Mouse (Mus musculus): ENCODE results near the gene Gm12166.

Gm12166 gene

DNA sequence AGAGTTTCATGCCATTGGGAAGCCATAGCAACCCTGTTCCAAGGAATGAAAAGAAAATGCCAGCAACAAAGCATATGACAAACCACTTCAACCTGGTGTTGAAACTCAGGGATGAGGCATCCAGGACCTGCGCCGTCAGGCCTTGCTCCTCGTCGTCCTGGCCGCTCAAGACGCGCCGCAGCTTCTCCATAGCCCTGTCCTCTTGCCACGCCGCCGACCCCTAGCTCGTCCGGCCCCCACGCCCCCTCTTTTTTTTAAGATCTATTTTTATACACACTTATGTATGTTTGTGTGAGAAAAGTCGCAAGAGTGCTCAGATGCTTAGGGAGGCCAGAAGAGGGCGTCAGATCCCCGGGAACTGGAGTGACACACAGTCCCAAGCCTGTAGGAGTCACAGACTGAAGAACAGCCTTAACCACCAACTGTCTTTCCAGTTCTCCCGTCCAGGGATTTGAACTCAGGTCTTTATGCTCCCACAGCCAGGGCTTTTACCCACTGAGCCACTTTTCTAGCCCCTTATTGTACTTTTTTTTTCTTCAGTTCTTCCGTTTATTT is at the start of gene Gm12166:
Gene Gm12166 (minus strand): TSS at position 217 of the 555 bp plus-strand sequence.
- peak; percentile 74 for DNase-seq

DNA sequence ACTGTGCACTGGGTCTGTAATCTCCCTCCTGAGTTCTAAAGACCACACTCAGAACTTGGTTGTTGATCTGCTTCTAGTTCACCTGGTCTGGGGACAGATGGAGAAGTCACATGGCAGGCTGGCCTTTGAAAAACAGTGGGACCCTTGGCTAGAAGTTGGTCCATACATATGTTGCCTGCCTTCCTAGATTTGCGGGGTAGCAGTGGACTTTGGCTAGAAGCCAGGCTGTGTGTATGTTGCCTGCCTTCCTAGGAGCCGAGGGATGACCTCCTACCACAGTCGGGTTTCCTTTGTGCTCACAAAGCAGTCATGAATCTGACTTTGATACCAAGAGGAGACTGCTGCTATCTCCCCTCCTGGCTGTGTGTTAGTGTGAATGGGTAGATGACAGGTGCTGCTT is 44.9 kb upstream of the Gm12166 start:
- DNase-seq: no peak

GRCm38 (mm10) chr11:46096265-46096649 is 44.1 kb upstream of the Gm12166 start:
- DNase-seq: no peak

- DNase-seq: no peak
Measured at GRCm38 (mm10) chr11:46095477-46096264, 43.5 kb upstream of the Gm12166 start.

DNA sequence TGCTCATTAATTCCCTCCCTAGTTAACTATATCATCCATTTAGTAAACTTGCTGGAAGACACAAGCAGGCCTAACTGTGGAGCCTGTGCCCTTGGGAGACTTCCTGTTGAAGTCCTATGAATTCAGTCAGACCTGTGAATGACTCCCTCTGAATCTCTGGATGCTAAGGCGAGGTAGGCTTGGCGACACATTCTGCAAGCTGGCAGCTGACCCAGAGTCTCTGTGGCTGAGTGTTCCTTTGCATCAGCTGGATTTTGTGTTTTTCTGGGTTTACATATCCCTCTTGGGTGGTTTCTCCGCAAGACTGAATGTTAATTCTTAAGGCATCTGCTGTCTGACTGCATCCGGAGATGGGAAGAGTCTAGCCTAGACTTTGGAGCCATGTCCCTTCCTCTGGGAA is 40.0 kb upstream of the Gm12166 start:
- no peak for DNase-seq

DNA sequence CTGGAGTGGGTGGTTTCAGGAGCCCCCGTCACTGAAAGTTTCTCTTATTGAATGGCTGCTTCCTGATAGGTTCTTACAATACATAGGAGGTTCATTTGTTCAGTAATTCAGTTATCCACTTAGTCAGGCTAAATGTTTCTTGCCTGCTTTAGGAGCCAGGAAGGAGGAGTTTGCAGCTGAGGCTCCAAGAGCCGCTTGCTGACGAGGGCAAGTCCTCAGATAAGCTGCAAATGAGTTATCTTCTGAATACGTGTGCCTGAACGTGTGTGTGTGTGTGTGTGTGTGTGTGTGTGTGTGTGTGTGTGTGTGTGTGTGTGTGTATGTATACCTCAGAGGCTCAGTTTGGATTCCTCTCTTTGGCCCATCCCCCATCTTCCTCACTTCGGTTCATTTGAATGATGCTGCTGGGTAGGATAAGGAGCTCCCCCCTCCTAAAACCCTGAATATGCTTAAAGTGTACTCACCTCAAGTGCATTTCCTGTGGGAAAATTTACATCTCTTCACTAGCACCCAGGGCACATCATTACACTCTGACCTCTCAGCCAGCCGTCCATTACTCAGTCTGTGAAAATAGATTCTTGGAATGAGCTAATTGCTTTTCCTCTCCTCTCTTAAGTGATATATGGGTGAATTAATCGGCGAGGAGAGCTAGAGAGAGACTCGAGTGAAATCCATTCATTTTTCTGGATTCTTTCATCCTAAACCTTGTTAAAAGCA is 39.0 kb upstream of the Gm12166 start:
- peak; percentile 11 for DNase-seq

DNA sequence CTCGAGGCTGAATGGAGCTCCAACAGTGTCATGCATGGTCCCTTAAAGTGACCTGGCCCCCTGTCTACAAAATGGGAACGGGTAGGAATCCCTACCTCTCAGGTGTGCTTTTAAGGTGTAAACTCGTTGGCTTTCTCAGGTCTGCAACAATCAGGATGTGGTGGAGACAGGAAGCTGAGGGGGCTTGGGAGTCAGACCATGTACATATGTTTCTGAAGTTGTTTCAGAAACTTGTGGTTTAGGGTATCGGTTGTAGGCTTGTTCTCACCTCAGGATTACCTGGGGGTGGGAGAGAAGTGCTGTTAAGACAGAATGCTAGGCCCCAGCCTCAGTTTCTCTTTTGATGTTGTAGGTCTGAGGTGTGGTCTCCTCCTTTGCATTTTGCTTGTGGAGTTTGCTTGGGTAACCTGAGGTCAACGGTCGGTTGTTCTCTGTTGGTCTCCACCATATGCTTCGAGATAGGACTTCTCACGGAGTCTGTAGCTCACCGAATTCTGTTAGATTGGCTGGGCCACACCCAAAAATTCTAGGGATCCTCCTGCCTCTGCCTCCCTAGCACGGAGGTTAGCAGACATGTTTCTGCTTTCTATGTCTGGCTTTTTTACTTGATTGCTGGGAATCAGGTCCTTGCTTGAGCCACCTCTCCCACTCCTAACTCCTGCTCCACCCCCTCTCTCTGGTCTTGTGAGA is 38.1 kb upstream of the Gm12166 start:
- no peak for DNase-seq

GRCm38 (mm10) chr11:46089081-46089713 is 37.1 kb upstream of the Gm12166 start:
- DNase-seq: peak; percentile 72

DNA sequence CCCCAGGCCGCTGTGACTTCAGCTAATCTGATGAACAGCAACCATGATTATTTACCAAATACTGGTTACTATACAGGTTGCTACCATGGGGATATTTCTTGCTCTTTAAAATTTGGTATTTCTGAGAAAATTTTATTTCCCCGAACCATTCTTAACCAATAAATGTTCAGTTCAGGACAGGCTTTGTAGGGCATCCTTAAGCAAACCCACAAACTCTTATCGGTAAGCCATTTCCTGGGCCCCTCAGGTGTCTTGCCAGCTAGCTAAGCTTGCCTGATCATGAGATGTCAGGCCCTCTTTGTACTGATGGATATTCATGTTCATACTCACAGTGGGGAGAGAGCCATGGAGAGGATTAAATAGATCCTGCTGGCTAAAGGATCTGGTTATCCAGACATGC is 34.3 kb upstream of the Gm12166 start:
- DNase-seq: no peak

DNA sequence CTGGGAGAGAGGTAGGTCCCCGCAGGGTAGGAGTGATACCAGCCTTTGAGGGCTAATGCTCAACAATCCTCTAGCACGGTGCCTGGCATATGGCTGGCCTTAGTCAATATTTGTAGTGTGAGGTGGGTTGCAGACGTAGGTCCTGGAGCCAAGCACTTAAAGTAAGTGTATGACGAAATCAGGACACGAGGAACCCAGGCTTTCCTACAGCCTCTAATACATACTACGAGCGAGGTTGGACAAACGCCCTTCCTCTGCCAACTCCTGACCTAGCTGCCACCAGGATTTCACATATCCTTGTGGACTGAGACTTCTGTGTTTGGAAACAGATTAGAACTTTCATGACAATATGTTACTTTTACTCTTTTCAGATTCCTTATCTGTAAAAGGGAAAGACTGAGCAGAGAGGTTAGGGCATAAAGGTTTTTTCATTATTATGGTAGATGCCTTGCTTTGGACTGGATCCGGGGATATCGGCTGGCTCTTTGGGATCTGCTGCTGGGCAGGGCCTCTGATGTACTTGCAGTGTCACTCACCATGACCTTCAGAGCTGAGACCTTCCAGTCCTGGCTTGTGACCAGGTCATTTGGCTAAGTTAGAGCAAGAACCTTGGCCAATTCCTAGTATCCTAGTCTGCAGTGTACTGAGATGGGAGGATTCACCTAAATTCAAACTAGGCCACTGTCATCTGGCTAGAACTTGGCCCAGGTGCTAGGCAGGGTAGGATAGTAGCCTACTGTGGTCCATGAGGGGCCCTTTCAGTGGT is 33.5 kb upstream of the Gm12166 start:
- DNase-seq: no peak

GRCm38 (mm10) chr11:46084568-46084967 is 32.4 kb upstream of the Gm12166 start:
- peak; percentile 71 for DNase-seq

GRCm38 (mm10) chr11:46083835-46084444 is 31.8 kb upstream of the Gm12166 start:
- DNase-seq: no peak

- DNase-seq: no peak
Measured at GRCm38 (mm10) chr11:46083405-46083804, 31.3 kb upstream of the Gm12166 start.

DNA sequence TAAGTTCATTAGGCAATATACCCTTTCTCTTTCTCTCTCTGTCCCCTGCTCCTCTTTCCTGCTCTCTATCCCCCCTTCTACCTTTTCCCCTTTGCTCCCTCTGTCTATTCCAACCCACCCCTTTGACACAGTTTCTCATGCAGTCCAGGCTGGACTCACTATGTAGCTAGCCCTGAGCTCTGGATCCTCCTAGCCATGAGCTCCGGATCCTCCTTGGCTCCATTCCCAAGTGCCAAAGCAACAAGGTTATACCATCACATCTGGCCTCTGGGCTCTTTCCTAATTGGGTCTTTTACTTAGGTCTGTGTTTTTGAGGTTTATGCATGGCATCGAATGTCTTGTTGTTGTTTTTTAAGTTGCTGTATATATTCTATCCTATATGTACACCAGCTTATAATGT is 29.0 kb upstream of the Gm12166 start:
- no peak for DNase-seq

- peak; percentile 70 for DNase-seq
Measured at GRCm38 (mm10) chr11:46077732-46078375, 25.7 kb upstream of the Gm12166 start.

DNA sequence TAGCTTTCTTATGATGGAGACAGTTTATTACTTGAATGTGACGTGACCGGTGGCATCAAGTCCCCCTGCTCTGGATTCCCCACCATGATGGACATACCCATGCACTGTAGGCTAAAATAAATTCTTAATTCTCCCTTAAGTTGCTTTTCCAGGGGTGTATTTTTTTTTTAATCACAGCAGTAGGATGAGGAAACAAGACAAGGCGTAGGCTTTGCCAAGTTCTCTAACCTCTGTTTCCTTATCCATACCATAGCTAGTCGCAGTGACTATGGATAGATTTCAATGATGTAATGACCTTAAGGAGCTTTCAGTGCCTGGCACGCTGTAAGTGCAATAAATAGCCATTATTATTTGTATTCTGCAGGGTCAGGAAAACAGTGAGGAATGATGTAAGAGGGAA is 25.2 kb upstream of the Gm12166 start:
- no peak for DNase-seq

DNA sequence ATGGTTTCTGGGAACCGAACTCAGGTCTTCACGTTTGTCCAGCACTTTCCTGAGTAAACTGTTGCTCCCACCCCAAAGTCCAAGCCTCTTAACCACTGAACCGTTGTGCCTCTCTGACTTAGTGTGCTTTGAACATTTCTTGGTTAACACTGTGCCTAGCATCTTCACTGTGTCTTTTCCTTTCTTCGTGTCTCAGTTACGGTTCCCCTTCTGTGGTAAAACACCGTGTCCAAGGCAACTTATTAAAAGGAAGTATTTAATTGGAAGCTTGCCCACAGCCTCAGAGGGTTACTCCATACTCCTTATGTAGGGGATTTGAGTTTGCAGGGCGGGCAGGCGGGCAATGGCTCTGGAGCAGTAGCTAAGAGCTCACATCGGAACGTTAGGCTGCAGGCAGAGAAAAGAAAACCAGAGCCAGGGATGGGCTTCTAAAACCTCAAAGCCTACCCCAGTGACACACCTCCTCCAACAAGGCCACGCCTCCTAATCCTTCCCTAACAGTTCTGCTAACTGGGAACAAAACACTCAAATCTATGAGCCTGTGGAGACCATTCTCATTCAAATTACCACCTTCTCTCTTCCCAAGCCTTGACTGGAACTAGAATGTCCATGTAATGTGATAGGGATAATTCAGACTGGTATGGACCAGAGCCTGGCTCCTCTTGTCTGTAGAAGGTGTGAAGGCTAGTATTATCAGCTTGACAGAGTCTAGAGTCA is 24.5 kb upstream of the Gm12166 start:
- no peak for DNase-seq

DNA sequence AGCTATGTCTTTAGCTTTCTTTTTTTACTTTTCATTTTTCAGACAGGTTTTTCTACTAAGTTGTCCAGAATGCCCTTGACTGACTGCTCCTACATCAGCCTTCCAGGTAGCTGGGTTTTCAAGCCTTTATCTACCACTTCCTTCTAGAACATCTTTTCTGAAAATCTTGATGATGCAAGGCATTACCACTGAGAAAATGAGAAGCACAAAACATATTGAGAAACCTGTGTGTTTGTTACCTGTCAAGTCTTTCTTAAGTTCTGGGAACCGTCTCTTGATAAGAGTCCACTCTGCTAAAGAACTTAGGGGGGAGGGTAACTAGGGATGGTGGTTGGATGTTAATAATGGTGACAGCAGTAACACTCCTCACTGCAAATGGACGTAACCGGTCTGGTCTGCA is 23.4 kb upstream of the Gm12166 start:
- no peak for DNase-seq

DNA sequence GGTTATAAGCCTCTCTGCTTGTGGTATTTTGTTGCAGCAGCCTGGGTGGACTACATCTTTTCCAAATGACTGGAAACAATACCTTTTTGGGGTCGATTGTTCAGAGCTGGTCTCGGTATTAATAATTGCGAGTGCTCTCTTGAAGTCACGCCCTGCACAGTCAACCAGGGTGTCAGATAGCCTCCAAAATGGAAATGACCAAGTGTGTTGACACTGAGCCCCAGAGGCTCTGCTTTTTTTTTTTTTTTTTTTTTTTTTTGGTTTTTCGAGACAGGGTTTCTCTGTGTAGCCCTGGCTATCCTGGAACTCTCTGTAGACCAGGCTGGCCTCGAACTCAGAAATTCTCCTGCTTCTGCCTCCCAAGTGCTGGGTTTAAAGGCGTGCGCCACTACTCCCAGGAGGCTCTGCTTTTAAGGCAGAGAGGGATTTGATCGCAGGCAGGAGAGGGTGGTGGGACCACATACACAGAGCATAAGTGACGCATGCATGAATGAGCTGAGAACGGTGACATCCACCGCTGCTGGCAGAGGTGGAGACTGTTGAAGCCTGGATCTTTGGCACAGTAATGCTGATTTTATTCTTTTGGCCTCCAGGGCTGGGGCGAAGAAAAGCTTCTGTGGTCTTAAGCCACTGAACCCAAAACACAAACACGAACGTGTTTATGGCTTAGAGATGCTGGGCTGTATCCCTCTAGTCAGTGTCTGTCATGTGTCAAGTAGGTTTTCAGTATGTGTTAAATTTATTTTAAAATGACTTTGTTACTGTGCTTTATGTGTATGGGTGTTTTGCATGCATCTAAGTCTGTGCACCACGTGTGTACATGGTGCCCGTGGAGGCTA is 21.9 kb upstream of the Gm12166 start:
- DNase-seq: no peak

All from kidney, postnatal 10 days (tissue).